ENCODE assay signal across 9 mouse cellular contexts in genomic region chr11:33028920-33029319, GRCm38 (mm10).
DNase-seq lines count a peak whose midpoint lies in the region; ATAC-seq and TF ChIP-seq lines count a peak whose summit lies in the region.
"Had no signal": no experiment of that assay in that cellular context is flagged by ENCODE, and none has a peak within 500 bp of the region (broad histone marks: within the 10 kb centered on the region; RNA-seq: fewer than 3 reads in every experiment).

No protein-coding gene starts in this region.

- no peak overlapping the region for H3K27ac ChIP-seq in bone marrow, adult 2 months (ENCODE audit: control insufficient read depth, insufficient read depth, low read depth, low read length, poor library complexity)
- no peak overlapping the region for H3K27ac ChIP-seq in hindbrain, embryonic 11.5 days (ENCODE audit: low read depth, low read length)
- H3K27ac ChIP-seq: neural tube, embryonic 12.5 days had no signal

- no peak overlapping the region for H3K4me3 ChIP-seq in bone marrow, adult 2 months (replicated peaks; ENCODE audit: control insufficient read depth, low read depth, low read length)
- H3K4me3 ChIP-seq in hindbrain, embryonic 11.5 days (ENCODE audit: low read depth, low read length), result no peak overlapping the region
- H3K4me3 ChIP-seq: neural tube, embryonic 12.5 days had no signal

- H3K9ac ChIP-seq in hindbrain, embryonic 11.5 days (ENCODE audit: low read depth, low read length), result no peak overlapping the region
- H3K9ac ChIP-seq: neural tube, embryonic 12.5 days had no signal

- peak; percentile 46; the same call in 1 of the 2 replicates for TF ChIP-seq CTCF in bone marrow, adult 2 months (IDR thresholded peaks at IDR 0.05; ENCODE audit: control insufficient read depth, insufficient read depth, low read length)

- no peaks in the 10 kb centered on the region for H3K4me1 ChIP-seq in bone marrow, adult 2 months (ENCODE audit: control insufficient read depth, insufficient read depth, low read length)
- H3K4me1 ChIP-seq in hindbrain, embryonic 11.5 days (replicated peaks; ENCODE audit: control insufficient read depth, insufficient read depth, low read length), result no peaks in the 10 kb centered on the region
- H3K4me1 ChIP-seq: neural tube, embryonic 12.5 days had no signal

- DNase-seq in adrenal gland, postnatal 10 days, result peak; percentile 37
- no peak for DNase-seq in adrenal gland, postnatal 4 days (ENCODE audit: low spot score in 2 of 2)
- DNase-seq in 3T3-L1 (ENCODE audit: low read depth, low spot score), result peak; percentile 16
- DNase-seq in kidney, postnatal 25 days, result peak; percentile 34 to 55
- no peak for DNase-seq in hindbrain, embryonic 11.5 days (ENCODE audit: low spot score)
- DNase-seq in spleen, postnatal 4 days (ENCODE audit: low spot score in 2 of 2), result no peak
- DNase-seq in frontal cortex, postnatal 14 days (ENCODE audit: low spot score in 2 of 2), result no peak

- TF ChIP-seq POLR2A in bone marrow, adult 2 months (IDR thresholded peaks at IDR 0.05; ENCODE audit: borderline replicate concordance, control insufficient read depth, low read depth, low read length), result no peak

- H3K27me3 ChIP-seq in hindbrain, embryonic 11.5 days (ENCODE audit: control insufficient read depth, insufficient read depth, low read length), result no peaks in the 10 kb centered on the region
- H3K27me3 ChIP-seq: neural tube, embryonic 12.5 days had no signal

- no peak overlapping the region for H3K4me2 ChIP-seq in hindbrain, embryonic 11.5 days (replicated peaks; ENCODE audit: low read depth, low read length)
- H3K4me2 ChIP-seq: neural tube, embryonic 12.5 days had no signal

- no peaks in the 10 kb centered on the region for H3K9me3 ChIP-seq in hindbrain, embryonic 11.5 days (ENCODE audit: control insufficient read depth, low read length)
- H3K9me3 ChIP-seq: neural tube, embryonic 12.5 days had no signal

- ATAC-seq in hindbrain, embryonic 11.5 days (ENCODE audit: low FRiP score), result no peak

- no peaks in the 10 kb centered on the region for H3K36me3 ChIP-seq in hindbrain, embryonic 11.5 days (ENCODE audit: control insufficient read depth, insufficient read depth, low read length)
- H3K36me3 ChIP-seq: neural tube, embryonic 12.5 days had no signal

Comparison
In these comparisons a context has a peak if more than half of its experiments do, and no peak if none do; other contexts are left out.
1. DNase-seq: peak in adrenal gland, postnatal 10 days (single experiment), 3T3-L1 (single experiment) and kidney, postnatal 25 days (2 of 2); none in adrenal gland, postnatal 4 days (0 of 2), hindbrain, embryonic 11.5 days (single experiment), spleen, postnatal 4 days (0 of 2) and frontal cortex, postnatal 14 days (0 of 2).